Mouse (Mus musculus) stomach, postnatal 0 days (tissue): ENCODE data around the gene Uba5. TPM values are rescaled to one million over a fixed set of nuclear protein-coding genes. Genes with fewer than 3 reads are reported as not detected.

ENCODE experiments used
- ATAC-seq: fragments of 200-750 bp; cut with Nextera tagmentation; 2 replicates; pipeline ENCODE4 v1.8.0; 2017; ENCODE audit not compliant: low FRiP score, low TSS enrichment
- DNase-seq: peaks from one replicate; pipeline ENCODE4 v3.0.0-alpha.2; 2016; ENCODE audit warnings: low spot score
- H3K27ac ChIP-seq: fragments of 300-500 bp; sonication (generic); replicated peaks from 2 replicates; pipeline ENCODE4 v1.5.1; 2014; ENCODE audit warnings: mild to moderate bottlenecking, control low read depth
- H3K27me3 ChIP-seq: fragments of 300-500 bp; sonication (generic); 2 replicates; pipeline ENCODE4 v1.6.1; 2014; ENCODE audit warnings: low read length; ENCODE audit not compliant: control insufficient read depth, insufficient read depth
- H3K36me3 ChIP-seq: fragments of 300-500 bp; sonication (generic); 2 replicates; pipeline ENCODE4 v1.6.1; 2014; ENCODE audit warnings: low read length, mixed read lengths; ENCODE audit not compliant: control insufficient read depth, insufficient read depth
- H3K4me1 ChIP-seq: fragments of 300-500 bp; sonication (generic); replicated peaks from 2 replicates; pipeline ENCODE4 v1.6.1; 2014; ENCODE audit warnings: antibody characterized with exemption; ENCODE audit not compliant: control insufficient read depth, insufficient read depth
- H3K4me2 ChIP-seq: fragments of 300-500 bp; sonication (generic); replicated peaks from 2 replicates; pipeline ENCODE4 v1.6.1; 2014; ENCODE audit warnings: low read depth, mild to moderate bottlenecking, control low read depth, moderate library complexity
- H3K4me3 ChIP-seq: fragments of 300-500 bp; sonication (generic); 2 replicates; pipeline ENCODE4 v1.5.1; 2014; ENCODE audit warnings: low read depth, low read length, control low read depth
- H3K9ac ChIP-seq: fragments of 300-500 bp; sonication (generic); 2 replicates; pipeline ENCODE4 v1.6.1; 2014; ENCODE audit warnings: mild to moderate bottlenecking, low read length, control low read depth, mixed read lengths
- H3K9me3 ChIP-seq: fragments of 300-500 bp; sonication (generic); 2 replicates; pipeline ENCODE4 v1.6.1; 2016; ENCODE audit warnings: low read length; ENCODE audit not compliant: control insufficient read depth
- CTCF ChIP-seq: IDR thresholded peaks from 2 replicates; pipeline ENCODE4 v1.5.1; 2016; ENCODE audit warnings: antibody characterized with exemption, low read depth, mild to moderate bottlenecking, moderate library complexity
- EP300 ChIP-seq: optimal IDR thresholded peaks from 2 replicates; pipeline ENCODE3; 2016; ENCODE audit warnings: antibody characterized with exemption
- WGBS: fragments of 180-500 bp; shearing (Covaris S2); extraction: QIAGEN DNeasy Blood & Tissue Kit; methylation state at CpG from one replicate; pipeline ENCODE4 v1.1.7; 2014; 5-methylcytosine and 5-hydroxymethylcytosine counted together
- polyA plus RNA-seq: library from polyadenylated mRNA; unstranded; fragments of >200 nt; fragmentation: Nextera tagmentation; extraction: Ambion mirVana; gene quantifications from 2 replicates; pipeline ENCODE4 v1.2.1, GENCODE M21; 2015

The Uba5 gene
- polyA plus RNA-seq, 1 experiment from 2014 or later: 42.4 TPM

GRCm38 (mm10) chr9:104075808-104076207, 12.9 kb upstream of the Uba5 start:
- no peak for DNase-seq
- H3K4me3 ChIP-seq: no peak overlapping the region
- H3K9ac ChIP-seq: no peak overlapping the region
- peak; percentile 75 for TF ChIP-seq CTCF
- TF ChIP-seq EP300: no peak
- H3K9me3 ChIP-seq: no peaks in the 10 kb centered on the region
- H3K4me1 ChIP-seq: no peaks in the 10 kb centered on the region
- 69% methylated on average over 2 of the region's 2 CpGs for WGBS
- no peaks in the 10 kb centered on the region for H3K36me3 ChIP-seq
- H3K27me3 ChIP-seq: no peaks in the 10 kb centered on the region
- no peak overlapping the region for H3K27ac ChIP-seq
- no peak for ATAC-seq
- no peak overlapping the region for H3K4me2 ChIP-seq

GRCm38 (mm10) chr9:104070863-104071604, 8.1 kb upstream of the Uba5 start:
- Histone ChIP-seq H3K4me2 (no peak overlapping the region), H3K9me3 (no peaks in the 10 kb centered on the region), H3K9ac (no peak overlapping the region), H3K36me3 (no peaks in the 10 kb centered on the region), H3K4me3 (no peak overlapping the region), H3K27me3 (no peaks in the 10 kb centered on the region), H3K27ac (no peak overlapping the region), H3K4me1 (no peaks in the 10 kb centered on the region)
- DNase-seq (no peak), ATAC-seq (no peak; the same call in 1 of the 2 replicates)
- TF ChIP-seq CTCF (no peak), EP300 (no peak)
- 66% methylated on average over 8 of the region's 8 CpGs for WGBS

DNA sequence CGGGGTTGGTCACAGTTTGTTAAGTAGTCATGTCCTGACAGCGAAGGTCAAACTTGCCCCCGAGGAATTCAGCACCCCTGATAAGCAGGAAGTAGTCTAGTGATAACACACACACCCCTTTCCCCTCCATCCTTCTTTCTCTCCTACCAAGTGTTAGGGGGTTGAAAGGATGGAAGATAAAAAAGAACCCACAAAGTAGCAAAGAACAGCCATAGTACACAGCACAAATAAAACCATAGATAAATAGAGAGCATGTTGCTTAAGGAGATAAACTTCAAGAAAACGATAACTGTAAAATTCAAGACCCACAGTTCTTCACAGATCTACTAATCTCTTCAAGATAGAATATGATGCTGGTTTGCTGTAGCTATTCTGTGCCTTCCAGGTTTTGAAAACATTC, 7.3 kb upstream of the Uba5 start:
- Histone ChIP-seq H3K4me2 (no peak overlapping the region), H3K4me1 (no peaks in the 10 kb centered on the region), H3K36me3 (no peaks in the 10 kb centered on the region), H3K9ac (no peak overlapping the region), H3K27me3 (no peaks in the 10 kb centered on the region), H3K27ac (no peak overlapping the region), H3K9me3 (no peaks in the 10 kb centered on the region), H3K4me3 (no peak overlapping the region)
- no peak for ATAC-seq
- no peak for DNase-seq
- WGBS: 73% methylated on average over 4 of the region's 4 CpGs
- TF ChIP-seq EP300 (no peak), CTCF (no peak)

DNA sequence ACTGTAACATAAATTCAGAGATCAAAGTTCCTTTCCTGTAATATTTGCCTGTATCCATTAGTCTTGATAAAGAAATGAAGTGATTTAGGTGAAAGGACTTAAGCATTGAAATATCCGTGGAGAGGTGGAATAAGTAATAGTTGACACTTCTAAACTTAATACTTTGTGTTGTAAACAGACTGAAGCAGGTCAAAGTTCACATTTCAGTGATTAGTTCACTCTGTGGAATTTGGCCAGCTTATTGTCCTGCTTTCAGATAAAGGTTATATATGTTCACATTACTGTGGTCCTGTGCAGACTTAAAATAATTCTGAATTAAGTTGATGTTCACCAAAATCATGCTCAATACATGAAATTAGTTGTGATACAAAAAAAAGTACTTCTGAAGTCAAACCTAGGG, 1.6 kb upstream of the Uba5 start:
- no peak overlapping the region for H3K4me3 ChIP-seq
- no peak overlapping the region for H3K27ac ChIP-seq
- ATAC-seq (no peak), DNase-seq (no peak)
- H3K36me3 ChIP-seq: peaks cover 8% of the 10 kb centered on the region
- H3K4me1 ChIP-seq: 0 out of 2 replicates have a peak, but pooled peaks cover 6% of the 10 kb centered on the region
- no peak for TF ChIP-seq EP300
- H3K4me2 ChIP-seq: no peak overlapping the region
- H3K27me3 ChIP-seq: no peaks in the 10 kb centered on the region
- no peak overlapping the region for H3K9ac ChIP-seq
- H3K9me3 ChIP-seq: no peaks in the 10 kb centered on the region
- 15% methylated on average over 1 of the region's 1 CpGs for WGBS

- peak; percentile 96 for ATAC-seq
- Histone ChIP-seq H3K27ac (peak within 1 kb of the TSS; percentile 79), H3K36me3 (peaks cover 9% of the 10 kb centered on the region), H3K27me3 (no peaks in the 10 kb centered on the region), H3K9ac (peak within 1 kb of the TSS; percentile 88), H3K4me2 (peak within 1 kb of the TSS; percentile 74), H3K4me1 (0 out of 2 replicates have a peak, but pooled peaks cover 6% of the 10 kb centered on the region), H3K9me3 (no peaks in the 10 kb centered on the region), H3K4me3 (peak within 1 kb of the TSS; percentile 98)
- under 1% methylated on average over 29 of the region's 30 CpGs for WGBS
- peak; percentile 91 for DNase-seq
- TF ChIP-seq CTCF: no peak
- TF ChIP-seq EP300: no peak
Observed at GRCm38 (mm10) chr9:104063244-104063961, 469 bp upstream of the Uba5 start, which contains the start of gene Acad11. Acad11 (plus strand) TSS chr9:104063377.

- H3K4me3 ChIP-seq: no peak overlapping the region
- 94% methylated on average over 6 of the region's 6 CpGs for WGBS
- no peaks in the 10 kb centered on the region for H3K27me3 ChIP-seq
- no peak overlapping the region for H3K27ac ChIP-seq
- H3K4me2 ChIP-seq: no peak overlapping the region
- ATAC-seq (no peak), DNase-seq (no peak)
- peaks cover 43% of the 10 kb centered on the region for H3K36me3 ChIP-seq
- TF ChIP-seq EP300 (no peak), CTCF (no peak)
- no peaks in the 10 kb centered on the region for H3K4me1 ChIP-seq
- H3K9me3 ChIP-seq: no peaks in the 10 kb centered on the region
- H3K9ac ChIP-seq: no peak overlapping the region
Observed at GRCm38 (mm10) chr9:104051028-104051427, 11.9 kb downstream of the Uba5 start.
